ENCODE assay signal across 24 mouse cellular contexts in genomic region chr3:145216987-145217515, GRCm38 (mm10).
DNase-seq lines count a peak whose midpoint lies in the region; ATAC-seq and TF ChIP-seq lines count a peak whose summit lies in the region.
"Had no signal": no experiment of that assay in that cellular context is flagged by ENCODE, and none has a peak within 500 bp of the region (broad histone marks: within the 10 kb centered on the region; RNA-seq: fewer than 3 reads in every experiment).

No protein-coding gene starts in this region.

- H3K36me3 ChIP-seq in embryonic facial prominence, embryonic 10.5 days (replicated peaks), result no peaks in the 10 kb centered on the region
- no peaks in the 10 kb centered on the region for H3K36me3 ChIP-seq in embryonic facial prominence, embryonic 14.5 days (ENCODE audit: control insufficient read depth, insufficient read depth, low read length)
- H3K36me3 ChIP-seq: forebrain, embryonic 15.5 days; heart, embryonic 15.5 days; liver, embryonic 15.5 days; lung, embryonic 15.5 days; stomach, embryonic 15.5 days had no signal

- 66% methylated on average over 10 of the region's 10 CpGs for WGBS in lung, adult 2 months
- WGBS in embryonic facial prominence, embryonic 10.5 days, result 65% methylated on average over 10 of the region's 10 CpGs
- 42% methylated on average over 10 of the region's 10 CpGs for WGBS in embryonic facial prominence, embryonic 14.5 days

- H3K4me2 ChIP-seq in embryonic facial prominence, embryonic 14.5 days (ENCODE audit: low read depth, low read length), result no peak overlapping the region
- H3K4me2 ChIP-seq: forebrain, embryonic 15.5 days; heart, embryonic 15.5 days; liver, embryonic 15.5 days; lung, embryonic 15.5 days; midbrain, embryonic 11.5 days; stomach, embryonic 15.5 days had no signal

- no peak for TF ChIP-seq POLR2A in lung, adult 2 months (IDR thresholded peaks at IDR 0.05; ENCODE audit: borderline replicate concordance, extremely low read depth, low read depth, low read length)

- no peak overlapping the region for H3K9ac ChIP-seq in embryonic facial prominence, embryonic 14.5 days (ENCODE audit: low read depth, low read length)
- H3K9ac ChIP-seq: forebrain, embryonic 15.5 days; heart, embryonic 15.5 days; liver, embryonic 15.5 days; lung, embryonic 15.5 days; stomach, embryonic 15.5 days had no signal

- H3K27me3 ChIP-seq in embryonic facial prominence, embryonic 10.5 days (replicated peaks; ENCODE audit: low read depth, poor library complexity, severe bottlenecking), result no peaks in the 10 kb centered on the region
- no peaks in the 10 kb centered on the region for H3K27me3 ChIP-seq in embryonic facial prominence, embryonic 14.5 days (replicated peaks; ENCODE audit: control insufficient read depth, insufficient read depth, low read length)
- H3K27me3 ChIP-seq: forebrain, embryonic 15.5 days; heart, embryonic 15.5 days; liver, embryonic 15.5 days; lung, embryonic 15.5 days; stomach, embryonic 15.5 days had no signal

- H3K4me3 ChIP-seq in lung, adult 2 months (replicated peaks; ENCODE audit: extremely low read depth, low read depth, low read length), result no peak overlapping the region
- H3K4me3 ChIP-seq in embryonic facial prominence, embryonic 10.5 days, result no peak overlapping the region
- H3K4me3 ChIP-seq in embryonic facial prominence, embryonic 14.5 days (ENCODE audit: low read depth, low read length), result no peak overlapping the region
- H3K4me3 ChIP-seq: forebrain, embryonic 15.5 days; heart, embryonic 15.5 days; liver, embryonic 15.5 days; lung, embryonic 15.5 days; stomach, embryonic 15.5 days had no signal

- TF ChIP-seq CTCF in lung, adult 2 months (IDR thresholded peaks at IDR 0.05; ENCODE audit: insufficient read depth, low read length), result no peak

- peak; percentile 47 for ATAC-seq in embryonic facial prominence, embryonic 14.5 days (ENCODE audit: low read depth)
- ATAC-seq: CD4-positive, CD25-positive, alpha-beta regulatory T cell, adult 4 months; forebrain, embryonic 15.5 days; intestine, embryonic 16.5 days had no signal

- no peaks in the 10 kb centered on the region for H3K4me1 ChIP-seq in lung, adult 2 months (ENCODE audit: control insufficient read depth, insufficient read depth, low read length)
- H3K4me1 ChIP-seq in embryonic facial prominence, embryonic 10.5 days, result peaks cover 6% of the 10 kb centered on the region; the same call in 1 of the 2 replicates
- peaks cover 4% of the 10 kb centered on the region; the same call in 1 of the 2 replicates for H3K4me1 ChIP-seq in embryonic facial prominence, embryonic 14.5 days (ENCODE audit: control insufficient read depth, insufficient read depth, low read length)
- H3K4me1 ChIP-seq: forebrain, embryonic 15.5 days; heart, embryonic 15.5 days; liver, embryonic 15.5 days; lung, embryonic 15.5 days; stomach, embryonic 15.5 days had no signal

- H3K27ac ChIP-seq in embryonic facial prominence, embryonic 10.5 days (replicated peaks), result no peak overlapping the region
- H3K27ac ChIP-seq in embryonic facial prominence, embryonic 14.5 days (replicated peaks; ENCODE audit: low read depth, low read length), result no peak overlapping the region
- H3K27ac ChIP-seq: forebrain, embryonic 15.5 days; heart, embryonic 15.5 days; kidney, postnatal 0 days; liver, embryonic 15.5 days; lung, embryonic 15.5 days; stomach, embryonic 15.5 days had no signal

- H3K9me3 ChIP-seq in embryonic facial prominence, embryonic 10.5 days, result no peaks in the 10 kb centered on the region
- no peaks in the 10 kb centered on the region for H3K9me3 ChIP-seq in embryonic facial prominence, embryonic 14.5 days (ENCODE audit: control insufficient read depth, low read length)
- H3K9me3 ChIP-seq: forebrain, embryonic 15.5 days; heart, embryonic 15.5 days; liver, embryonic 15.5 days; lung, embryonic 15.5 days; stomach, embryonic 15.5 days had no signal

- DNase-seq in gastrocnemius, postnatal 25 days, result peak; percentile 20
- DNase-seq in gastrocnemius, postnatal 10 days, result no peak
- peak; percentile 3 for DNase-seq in lung, postnatal 10 days
- no peak for DNase-seq in lung, adult 2 months
- peak; percentile 35 for DNase-seq in embryonic facial prominence, embryonic 10.5 days (ENCODE audit: low spot score)
- DNase-seq in embryonic facial prominence, embryonic 14.5 days (ENCODE audit: low spot score), result peak; percentile 63
- no peak for DNase-seq in spleen, postnatal 4 days (ENCODE audit: low spot score in 2 of 2)
- DNase-seq in thymus, postnatal 25 days, result no peak
- DNase-seq: adrenal gland, postnatal 25 days; cerebellum, adult 18-20 months; kidney, adult 8-10 months; kidney, postnatal 4 days; lung, postnatal 36 days; right cerebral cortex, postnatal 14 days; thymus, adult 2 months had no signal

Comparison
In these comparisons a context has a peak if more than half of its experiments do, and no peak if none do; other contexts are left out.
1. DNase-seq: peak in gastrocnemius, postnatal 25 days (single experiment), lung, postnatal 10 days (single experiment), embryonic facial prominence, embryonic 10.5 days (single experiment) and embryonic facial prominence, embryonic 14.5 days (single experiment); none in gastrocnemius, postnatal 10 days (single experiment), lung, adult 2 months (single experiment), spleen, postnatal 4 days (0 of 2) and thymus, postnatal 25 days (single experiment).